7 mouse cellular contexts compared by ENCODE assay signal in the genomic region with DNA sequence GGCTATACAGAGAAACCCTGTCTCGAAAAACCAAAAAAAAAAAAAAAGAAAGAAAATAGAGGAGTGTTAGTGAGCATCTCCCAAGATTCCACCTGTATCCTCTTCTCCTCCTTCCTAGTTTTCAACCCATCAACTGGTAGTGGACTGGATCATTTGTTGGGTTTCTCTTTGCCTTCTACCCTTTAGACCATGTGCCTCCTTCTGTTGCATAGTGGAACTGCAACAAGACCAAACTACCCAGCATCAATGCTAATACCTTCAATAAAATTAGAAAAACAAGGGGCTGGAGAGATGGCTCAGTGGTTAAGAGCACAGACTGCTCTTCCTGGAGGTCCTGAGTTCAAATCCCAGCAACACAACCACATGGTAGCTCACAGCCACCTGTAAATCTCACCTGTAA. TPM values are rescaled to one million over a fixed set of nuclear protein-coding genes. Genes with fewer than 3 reads are reported as not detected.
A peak's percentile ranks its signal among the peaks of the same experiment; 100 is the strongest.
DNase-seq lines count a peak whose midpoint lies in the region; ATAC-seq and TF ChIP-seq lines count a peak whose summit lies in the region.
"Not testable (repeated sequence)": the region's sequence is repeated elsewhere in the genome, so short reads cannot be mapped to it uniquely, and the experiment has no call there.

No protein-coding gene starts in this region.

- peak; percentile 52 for ATAC-seq in inflammation-experienced regulatory T-cells, adult 6 months

- peak; percentile 29 for DNase-seq in brain, adult 2 months (ENCODE audit: low read depth, low spot score)
- DNase-seq in gastrocnemius, postnatal 10 days: peak; percentile 15
- DNase-seq in liver, adult 2 months (ENCODE audit: extremely low read depth, low read depth, low spot score): peak; percentile 52
- peak; percentile 51 for DNase-seq in lung, postnatal 36 days
- peak in 1 of 2 experiments; percentile 12 for DNase-seq in spleen, adult 2 months (ENCODE audit: low read depth in 1 of 2, low spot score in 2 of 2)

- not testable (repeated sequence) for H3K79me2 ChIP-seq in liver, adult 2 months (ENCODE audit: control insufficient read depth, insufficient read depth, low read length)

- not testable (repeated sequence) for H3K27me3 ChIP-seq in E14TG2a.4 (ENCODE audit: insufficient read depth, low read length); liver, adult 2 months (ENCODE audit: control insufficient read depth, insufficient read depth, low read length); spleen, adult 2 months (ENCODE audit: control insufficient read depth, insufficient read depth, low read length)

- not testable (repeated sequence) for H3K36me3 ChIP-seq in E14TG2a.4 (ENCODE audit: insufficient read depth, low read length); liver, adult 2 months (ENCODE audit: control insufficient read depth, insufficient read depth, low read length); spleen, adult 2 months (ENCODE audit: control insufficient read depth, insufficient read depth, low read length)

- not testable (repeated sequence) for H3K9me3 ChIP-seq in E14TG2a.4 (ENCODE audit: low read length)

- H3K4me1 ChIP-seq in E14TG2a.4 (replicated peaks; ENCODE audit: low read depth, low read length); liver, adult 2 months (ENCODE audit: control insufficient read depth, insufficient read depth, low read length); spleen, adult 2 months (ENCODE audit: control insufficient read depth, insufficient read depth, insufficient read length): not testable (repeated sequence)

- not testable (repeated sequence) for H3K4me3 ChIP-seq in E14TG2a.4 (replicated peaks; ENCODE audit: low read length); liver, adult 2 months (ENCODE audit: insufficient read depth, low read depth, low read length); spleen, adult 2 months (ENCODE audit: extremely low read depth, insufficient read depth, insufficient read length)

- 60% methylated on average over 1 of the region's 1 CpGs for WGBS in liver, adult 2 months
- WGBS in spleen, adult 2 months: 55% methylated on average over 1 of the region's 1 CpGs

- TF ChIP-seq CTCF in E14TG2a.4 (conservative IDR thresholded peaks at IDR 0.05; ENCODE audit: low read length): peak; percentile 42
- peak; percentile 37; the same call in 1 of the 2 replicates for TF ChIP-seq CTCF in liver, adult 2 months (IDR thresholded peaks at IDR 0.05; ENCODE audit: low read depth, low read length)
- 0 out of 2 replicates have a peak, but pooled peaks have one; percentile 4 for TF ChIP-seq CTCF in spleen, adult 2 months (IDR thresholded peaks at IDR 0.05; ENCODE audit: extremely low read depth, insufficient read depth, insufficient read length, insufficient replicate concordance)

- H3K9ac ChIP-seq in liver, adult 2 months (ENCODE audit: low read depth, low read length): not testable (repeated sequence)

- H3K27ac ChIP-seq in liver, adult 2 months (replicated peaks; ENCODE audit: insufficient read depth, low read depth, low read length); spleen, adult 2 months (ENCODE audit: insufficient read depth, low read length): not testable (repeated sequence)

- TF ChIP-seq POLR2A in liver, adult 2 months (IDR thresholded peaks at IDR 0.05; ENCODE audit: extremely low read depth, insufficient read depth, low read length); spleen, adult 2 months (IDR thresholded peaks at IDR 0.05; ENCODE audit: low read depth, low read length): not testable (repeated sequence)

RNA-seq across cellular contexts. Expression of a gene that starts 8.8 kb away (rescaled TPM):
- 10 to 100 TPM; 60.8 to 65.1 TPM for total RNA-seq in gastrocnemius, postnatal 10 days (2021)
- 100 to 1,000 TPM in 1 of 3 experiments, 10 to 100 TPM in 2; 47.1 to 105 (median 92.6) TPM for polyA plus RNA-seq in inflammation-experienced regulatory T-cells, adult 6 months (2017; shearing (Covaris generic))
- total RNA-seq in liver, adult 2 months (2014; rRNA removed): 103 and 148 TPM in 2 replicates
- polyA plus RNA-seq in liver, adult 2 months (2012; rRNA removed): 5.9 and 12.7 TPM in 2 replicates
- polyA plus RNA-seq in spleen, adult 2 months (2012; rRNA removed): 24.1 and 29.9 TPM in 2 replicates

RNA-seq across cellular contexts. Expression of a gene that starts 16.6 kb away (rescaled TPM):
- total RNA-seq in gastrocnemius, postnatal 10 days (2021): 10 to 100 TPM; 17.6 to 26.5 TPM
- polyA plus RNA-seq in inflammation-experienced regulatory T-cells, adult 6 months (2017; shearing (Covaris generic)): 1 to 10 TPM in 2 of 3 experiments, under 1 TPM in 1; 0.57 to 1.3 (median 1.3) TPM
- total RNA-seq in liver, adult 2 months (2014; rRNA removed): 118 and 136 TPM in 2 replicates
- 29.0 and 35.1 TPM in 2 replicates for polyA plus RNA-seq in liver, adult 2 months (2012; rRNA removed)
- 6.2 and 6.6 TPM in 2 replicates for polyA plus RNA-seq in spleen, adult 2 months (2012; rRNA removed)
